Mouse (Mus musculus) limb, embryonic 13.5 days (tissue): Measurements from ENCODE around the gene Yipf2. TPM values are rescaled to one million over a fixed set of nuclear protein-coding genes. Genes with fewer than 3 reads are reported as not detected.
"Not testable (repeated sequence)": the region's sequence is repeated elsewhere in the genome, so short reads cannot be mapped to it uniquely, and the experiment has no call there.

Experiments
- ATAC-seq: fragments of 200-750 bp; cut with Nextera tagmentation; 2 replicates; pipeline ENCODE4 v1.8.0; 2017; ENCODE audit warnings: low read depth, moderate number of reproducible peaks, moderate TSS enrichment; ENCODE audit not compliant: low FRiP score
- H3K27ac ChIP-seq: fragments of 300-500 bp; sonication (generic); 2 replicates; pipeline ENCODE4 v1.5.1; 2015; ENCODE audit warnings: inconsistent platforms, mild to moderate bottlenecking, moderate library complexity
- H3K27me3 ChIP-seq: fragments of 300-500 bp; sonication (generic); 2 replicates; pipeline ENCODE4 v1.6.1; 2015; ENCODE audit warnings: mild to moderate bottlenecking, inconsistent platforms
- H3K36me3 ChIP-seq: fragments of 300-500 bp; sonication (generic); 2 replicates; pipeline ENCODE4 v1.6.1; 2015; ENCODE audit warnings: inconsistent platforms, mild to moderate bottlenecking, moderate library complexity
- H3K4me1 ChIP-seq: fragments of 300-500 bp; sonication (generic); 2 replicates; pipeline ENCODE4 v1.6.1; 2015; ENCODE audit warnings: inconsistent platforms
- H3K4me2 ChIP-seq: fragments of 300-500 bp; sonication (generic); replicated peaks from 2 replicates; pipeline ENCODE4 v1.6.1; 2015; ENCODE audit warnings: inconsistent platforms, mild to moderate bottlenecking, moderate library complexity
- H3K4me3 ChIP-seq: fragments of 300-500 bp; sonication (generic); 2 replicates; pipeline ENCODE4 v1.5.1; 2015; ENCODE audit warnings: moderate library complexity, mild to moderate bottlenecking, inconsistent platforms
- H3K9ac ChIP-seq: fragments of 300-500 bp; sonication (generic); 2 replicates; pipeline ENCODE4 v1.6.1; 2015; ENCODE audit warnings: mild to moderate bottlenecking, inconsistent platforms
- H3K9me3 ChIP-seq: fragments of 300-500 bp; sonication (generic); 2 replicates; pipeline ENCODE4 v1.6.1; 2016; ENCODE audit warnings: inconsistent platforms
- WGBS: fragments of 180-500 bp; shearing (Covaris S2); methylation state at CpG from one replicate; pipeline ENCODE4 v1.1.7; 2015; 5-methylcytosine and 5-hydroxymethylcytosine counted together
- polyA plus RNA-seq: library from polyadenylated mRNA; unstranded; fragments of >200 nt; fragmentation: Nextera tagmentation; extraction: Ambion mirVana; gene quantifications from 2 replicates; pipeline ENCODE4 v1.2.1, GENCODE M21; 2015

The Yipf2 gene
- polyA plus RNA-seq, 1 experiment from 2014 or later, result 23.9 TPM

- H3K4me1 ChIP-seq, result peaks cover 24% of the 10 kb centered on the region
- H3K27me3 ChIP-seq, result no peaks in the 10 kb centered on the region
- WGBS, result under 1% methylated on average over 45 of the region's 45 CpGs
- no peaks in the 10 kb centered on the region for H3K9me3 ChIP-seq
- peak within 1 kb of the TSS; percentile 71 for H3K4me3 ChIP-seq
- H3K36me3 ChIP-seq, result peaks cover 8% of the 10 kb centered on the region; the same call in 1 of the 2 replicates
- H3K9ac ChIP-seq, result peak within 1 kb of the TSS; percentile 86
- peak; percentile 95 for ATAC-seq
- peak within 1 kb of the TSS; percentile 80 for H3K4me2 ChIP-seq
- H3K27ac ChIP-seq, result peak within 1 kb of the TSS; percentile 97
Measured at GRCm38 (mm10) chr9:21615617-21616231, 23.1 kb upstream of the Yipf2 start, which contains the start of gene Smarca4. Gene Smarca4, plus strand, starts transcription at chr9:21616169.

- no peak for ATAC-seq
- peaks cover 24% of the 10 kb centered on the region for H3K4me1 ChIP-seq
- whole genome bisulfite sequencing, result 75% methylated on average over 15 of the region's 15 CpGs
Measured at GRCm38 (mm10) chr9:21614864-21615616, 22.4 kb upstream of the Yipf2 start.

GRCm38 (mm10) chr9:21609861-21610260 lies 17.2 kb upstream of the Yipf2 start:
- Histone ChIP-seq H3K4me3 (no peak overlapping the region), H3K9ac (no peak overlapping the region), H3K9me3 (no peaks in the 10 kb centered on the region), H3K27me3 (no peaks in the 10 kb centered on the region), H3K27ac (no peak overlapping the region), H3K36me3 (no peaks in the 10 kb centered on the region), H3K4me1 (peaks cover 2% of the 10 kb centered on the region; the same call in 1 of the 2 replicates), H3K4me2 (no peak overlapping the region)
- no peak for ATAC-seq
- 93% methylated on average over 1 of the region's 1 CpGs for WGBS

More at GRCm38 (mm10) chr9:21614864-21615616, 22.4 kb upstream of the Yipf2 start:
- peaks cover 8% of the 10 kb centered on the region; the same call in 1 of the 2 replicates for H3K36me3 ChIP-seq
- H3K9ac ChIP-seq, result peak overlapping the region; percentile 82
- H3K9me3 ChIP-seq, result no peaks in the 10 kb centered on the region
- H3K27me3 ChIP-seq, result no peaks in the 10 kb centered on the region
- peak overlapping the region; percentile 71 for H3K4me3 ChIP-seq
- peak overlapping the region; percentile 80 for H3K4me2 ChIP-seq
- peak overlapping the region; percentile 97 for H3K27ac ChIP-seq

GRCm38 (mm10) chr9:21606648-21607047 lies 14.0 kb upstream of the Yipf2 start:
- ATAC-seq, result no peak
- 78% methylated on average over 1 of the region's 1 CpGs for WGBS
- Histone ChIP-seq H3K36me3 (no peaks in the 10 kb centered on the region), H3K9ac (no peak overlapping the region), H3K4me1 (no peaks in the 10 kb centered on the region), H3K27ac (no peak overlapping the region), H3K4me2 (no peak overlapping the region), H3K27me3 (no peaks in the 10 kb centered on the region), H3K4me3 (no peak overlapping the region), H3K9me3 (no peaks in the 10 kb centered on the region)

- no peaks in the 10 kb centered on the region for H3K27me3 ChIP-seq
- no peak overlapping the region for H3K4me3 ChIP-seq
- H3K4me2 ChIP-seq, result no peak overlapping the region
- no peak overlapping the region for H3K9ac ChIP-seq
- no peaks in the 10 kb centered on the region for H3K4me1 ChIP-seq
- no peaks in the 10 kb centered on the region for H3K36me3 ChIP-seq
- H3K9me3 ChIP-seq, result no peaks in the 10 kb centered on the region
- H3K27ac ChIP-seq, result no peak overlapping the region
- WGBS, result 79% methylated on average over 5 of the region's 5 CpGs
- ATAC-seq, result no peak
Measured at GRCm38 (mm10) chr9:21605865-21606264, 13.2 kb upstream of the Yipf2 start.

GRCm38 (mm10) chr9:21604119-21604518 lies 11.5 kb upstream of the Yipf2 start:
- Histone ChIP-seq H3K9me3 (no peaks in the 10 kb centered on the region), H3K4me2 (no peak overlapping the region), H3K36me3 (no peaks in the 10 kb centered on the region), H3K9ac (no peak overlapping the region), H3K27me3 (no peaks in the 10 kb centered on the region), H3K4me3 (no peak overlapping the region), H3K4me1 (no peaks in the 10 kb centered on the region), H3K27ac (no peak overlapping the region)
- no peak for ATAC-seq
- WGBS, result 65% methylated on average over 5 of the region's 5 CpGs

GRCm38 (mm10) chr9:21601722-21602399 lies 9.2 kb upstream of the Yipf2 start:
- H3K36me3 ChIP-seq, result peaks cover 2% of the 10 kb centered on the region; the same call in 1 of the 2 replicates
- WGBS, result 48% methylated on average over 10 of the region's 10 CpGs
- peak; percentile 73 for ATAC-seq

GRCm38 (mm10) chr9:21601073-21601472 lies 8.4 kb upstream of the Yipf2 start:
- Histone ChIP-seq H3K27ac (no peak overlapping the region), H3K36me3 (peaks cover 10% of the 10 kb centered on the region; the same call in 1 of the 2 replicates), H3K27me3 (no peaks in the 10 kb centered on the region), H3K9ac (no peak overlapping the region), H3K4me1 (no peaks in the 10 kb centered on the region), H3K4me3 (no peak overlapping the region), H3K9me3 (no peaks in the 10 kb centered on the region), H3K4me2 (no peak overlapping the region)
- 86% methylated on average over 2 of the region's 2 CpGs for WGBS
- ATAC-seq, result no peak

More at GRCm38 (mm10) chr9:21601722-21602399, 9.2 kb upstream of the Yipf2 start:
- no peaks in the 10 kb centered on the region for H3K9me3 ChIP-seq
- H3K9ac ChIP-seq, result no peak overlapping the region
- H3K4me3 ChIP-seq, result no peak overlapping the region
- no peaks in the 10 kb centered on the region for H3K4me1 ChIP-seq
- no peaks in the 10 kb centered on the region for H3K27me3 ChIP-seq
- H3K4me2 ChIP-seq, result no peak overlapping the region
- no peak overlapping the region for H3K27ac ChIP-seq

- Histone ChIP-seq H3K27me3 (no peaks in the 10 kb centered on the region), H3K36me3 (peaks cover 19% of the 10 kb centered on the region; the same call in 1 of the 2 replicates), H3K4me2 (no peak overlapping the region), H3K4me1 (peaks cover 4% of the 10 kb centered on the region), H3K27ac (no peak overlapping the region), H3K9me3 (no peaks in the 10 kb centered on the region), H3K9ac (no peak overlapping the region), H3K4me3 (no peak overlapping the region)
- ATAC-seq, result no peak
- WGBS, result 72% methylated on average over 3 of the region's 3 CpGs
Measured at GRCm38 (mm10) chr9:21600186-21600585, 7.6 kb upstream of the Yipf2 start.

- no peaks in the 10 kb centered on the region for H3K9me3 ChIP-seq
- no peak overlapping the region for H3K4me3 ChIP-seq
- H3K9ac ChIP-seq, result no peak overlapping the region
- H3K36me3 ChIP-seq, result peaks cover 31% of the 10 kb centered on the region; the same call in 1 of the 2 replicates
- no peaks in the 10 kb centered on the region for H3K27me3 ChIP-seq
- 39% methylated on average over 2 of the region's 2 CpGs for WGBS
- H3K4me2 ChIP-seq, result no peak overlapping the region
- H3K4me1 ChIP-seq, result peaks cover 22% of the 10 kb centered on the region
- H3K27ac ChIP-seq, result no peak overlapping the region
- ATAC-seq, result no peak
Measured at GRCm38 (mm10) chr9:21598198-21598597, 5.6 kb upstream of the Yipf2 start.

- H3K36me3 ChIP-seq, result peaks cover 38% of the 10 kb centered on the region
- peaks cover 29% of the 10 kb centered on the region for H3K4me1 ChIP-seq
- no peak overlapping the region for H3K27ac ChIP-seq
- ATAC-seq, result no peak
- WGBS, result 94% methylated on average over 2 of the region's 2 CpGs
- H3K27me3 ChIP-seq, result no peaks in the 10 kb centered on the region
- no peaks in the 10 kb centered on the region for H3K9me3 ChIP-seq
- no peak overlapping the region; the same call in 1 of the 2 replicates for H3K4me2 ChIP-seq
- no peak overlapping the region for H3K4me3 ChIP-seq
- H3K9ac ChIP-seq, result 0 out of 2 replicates have a peak overlapping the region, but pooled peaks have one; percentile 94
Measured at GRCm38 (mm10) chr9:21594838-21595237, 2.2 kb upstream of the Yipf2 start.

GRCm38 (mm10) chr9:21594350-21594749 lies 1.7 kb upstream of the Yipf2 start:
- not testable (repeated sequence) for H3K27me3 ChIP-seq, ATAC-seq, H3K27ac ChIP-seq, H3K9me3 ChIP-seq
- Histone ChIP-seq H3K9ac (peak overlapping the region; percentile 94; the same call in 1 of the 2 replicates), H3K4me2 (peak overlapping the region; percentile 96), H3K4me3 (peak overlapping the region; percentile 89), H3K36me3 (peaks cover 43% of the 10 kb centered on the region), H3K4me1 (peaks cover 29% of the 10 kb centered on the region)
- 91% methylated on average over 8 of the region's 8 CpGs for WGBS
